Mouse (Mus musculus): Measurements from ENCODE around the gene Sgce. TPM values are rescaled to one million over a fixed set of nuclear protein-coding genes. Genes with fewer than 3 reads are reported as not detected.
"Not testable (repeated sequence)": the region's sequence is repeated elsewhere in the genome, so short reads cannot be mapped to it uniquely, and the experiment has no call there.

Sgce gene
- polyA plus RNA-seq, 1 experiment, result 2.7 TPM

- no peaks in the 10 kb centered on the region for H3K36me3 ChIP-seq (ENCODE audit: control insufficient read depth, insufficient read depth, low read length)
- WGBS, result 77% methylated on average over 1 of the region's 1 CpGs
- TF ChIP-seq POLR2A (IDR thresholded peaks at IDR 0.05; ENCODE audit: low read depth, low read length) (no peak), CTCF (IDR thresholded peaks at IDR 0.05; ENCODE audit: extremely low read depth, insufficient read length, insufficient replicate concordance, low read depth, low read length) (no peak)
- H3K4me3 ChIP-seq (ENCODE audit: low read depth, low read length), result no peak overlapping the region
- no peak overlapping the region for H3K27ac ChIP-seq (ENCODE audit: insufficient read depth, low read depth, low read length)
- no peaks in the 10 kb centered on the region for H3K4me1 ChIP-seq (ENCODE audit: control insufficient read depth, insufficient read depth, insufficient read length, low read length)
- H3K27me3 ChIP-seq (ENCODE audit: control insufficient read depth, insufficient read depth, low read length), result no peaks in the 10 kb centered on the region
Observed at GRCm38 (mm10) chr6:4677356-4677761, 69.6 kb downstream of the Sgce start.

- TF ChIP-seq CTCF (IDR thresholded peaks at IDR 0.05; ENCODE audit: extremely low read depth, insufficient read length, insufficient replicate concordance, low read depth, low read length) (no peak), POLR2A (IDR thresholded peaks at IDR 0.05; ENCODE audit: low read depth, low read length) (no peak)
Observed at GRCm38 (mm10) chr6:4665154-4665553, 81.9 kb downstream of the Sgce start.

GRCm38 (mm10) chr6:4664313-4664712, 82.7 kb downstream of the Sgce start:
- H3K4me1 ChIP-seq (ENCODE audit: control insufficient read depth, insufficient read depth, insufficient read length, low read length), result no peaks in the 10 kb centered on the region
- 61% methylated on average over 2 of the region's 2 CpGs for WGBS
- no peak for TF ChIP-seq CTCF (IDR thresholded peaks at IDR 0.05; ENCODE audit: extremely low read depth, insufficient read length, insufficient replicate concordance, low read depth, low read length)
- no peak for TF ChIP-seq POLR2A (IDR thresholded peaks at IDR 0.05; ENCODE audit: low read depth, low read length)
- H3K36me3 ChIP-seq (ENCODE audit: control insufficient read depth, insufficient read depth, low read length), result no peaks in the 10 kb centered on the region
- no peak overlapping the region for H3K27ac ChIP-seq (ENCODE audit: insufficient read depth, low read depth, low read length)
- no peak overlapping the region for H3K4me3 ChIP-seq (ENCODE audit: low read depth, low read length)
- H3K27me3 ChIP-seq (ENCODE audit: control insufficient read depth, insufficient read depth, low read length), result no peaks in the 10 kb centered on the region

More at GRCm38 (mm10) chr6:4665154-4665553, 81.9 kb downstream of the Sgce start:
- Histone ChIP-seq H3K36me3 (ENCODE audit: control insufficient read depth, insufficient read depth, low read length) (no peaks in the 10 kb centered on the region), H3K27ac (ENCODE audit: insufficient read depth, low read depth, low read length) (no peak overlapping the region), H3K4me1 (ENCODE audit: control insufficient read depth, insufficient read depth, insufficient read length, low read length) (no peaks in the 10 kb centered on the region), H3K4me3 (ENCODE audit: low read depth, low read length) (no peak overlapping the region), H3K27me3 (ENCODE audit: control insufficient read depth, insufficient read depth, low read length) (no peaks in the 10 kb centered on the region)
- WGBS, result 70% methylated on average over 6 of the region's 6 CpGs

GRCm38 (mm10) chr6:4663516-4663915, 83.5 kb downstream of the Sgce start:
- Histone ChIP-seq H3K27me3 (ENCODE audit: control insufficient read depth, insufficient read depth, low read length) (no peaks in the 10 kb centered on the region), H3K36me3 (ENCODE audit: control insufficient read depth, insufficient read depth, low read length) (no peaks in the 10 kb centered on the region), H3K27ac (ENCODE audit: insufficient read depth, low read depth, low read length) (no peak overlapping the region), H3K4me3 (ENCODE audit: low read depth, low read length) (no peak overlapping the region), H3K4me1 (ENCODE audit: control insufficient read depth, insufficient read depth, insufficient read length, low read length) (no peaks in the 10 kb centered on the region)
- TF ChIP-seq CTCF (IDR thresholded peaks at IDR 0.05; ENCODE audit: extremely low read depth, insufficient read length, insufficient replicate concordance, low read depth, low read length) (no peak), POLR2A (IDR thresholded peaks at IDR 0.05; ENCODE audit: low read depth, low read length) (no peak)
- WGBS, result 13% methylated on average over 2 of the region's 2 CpGs

- Histone ChIP-seq H3K36me3 (ENCODE audit: control insufficient read depth, insufficient read depth, low read length) (no peaks in the 10 kb centered on the region), H3K27ac (ENCODE audit: insufficient read depth, low read depth, low read length) (no peak overlapping the region), H3K27me3 (ENCODE audit: control insufficient read depth, insufficient read depth, low read length) (no peaks in the 10 kb centered on the region), H3K4me1 (ENCODE audit: control insufficient read depth, insufficient read depth, insufficient read length, low read length) (no peaks in the 10 kb centered on the region), H3K4me3 (ENCODE audit: low read depth, low read length) (no peak overlapping the region)
- TF ChIP-seq CTCF (IDR thresholded peaks at IDR 0.05; ENCODE audit: extremely low read depth, insufficient read length, insufficient replicate concordance, low read depth, low read length), result no peak
- TF ChIP-seq POLR2A (IDR thresholded peaks at IDR 0.05; ENCODE audit: low read depth, low read length), result no peak
- WGBS, result 80% methylated on average over 13 of the region's 13 CpGs
Observed at GRCm38 (mm10) chr6:4658861-4659260, 88.1 kb downstream of the Sgce start.

- Histone ChIP-seq H3K4me3 (ENCODE audit: low read depth, low read length) (no peak overlapping the region), H3K4me1 (ENCODE audit: control insufficient read depth, insufficient read depth, insufficient read length, low read length) (no peaks in the 10 kb centered on the region), H3K36me3 (ENCODE audit: control insufficient read depth, insufficient read depth, low read length) (no peaks in the 10 kb centered on the region), H3K27ac (ENCODE audit: insufficient read depth, low read depth, low read length) (no peak overlapping the region), H3K27me3 (ENCODE audit: control insufficient read depth, insufficient read depth, low read length) (no peaks in the 10 kb centered on the region)
- 93% methylated on average over 4 of the region's 4 CpGs for WGBS
- TF ChIP-seq POLR2A (IDR thresholded peaks at IDR 0.05; ENCODE audit: low read depth, low read length) (no peak), CTCF (IDR thresholded peaks at IDR 0.05; ENCODE audit: extremely low read depth, insufficient read length, insufficient replicate concordance, low read depth, low read length) (no peak)
Observed at GRCm38 (mm10) chr6:4655924-4656323, 91.1 kb downstream of the Sgce start.

- H3K27ac ChIP-seq (ENCODE audit: insufficient read depth, low read depth, low read length), result no peak overlapping the region
- WGBS, result 38% methylated on average over 5 of the region's 5 CpGs
Observed at GRCm38 (mm10) chr6:4655466-4655865, 91.5 kb downstream of the Sgce start.

GRCm38 (mm10) chr6:4653741-4654140, 93.3 kb downstream of the Sgce start:
- not testable (repeated sequence) for H3K36me3 ChIP-seq (ENCODE audit: control insufficient read depth, insufficient read depth, low read length); H3K4me3 ChIP-seq (ENCODE audit: low read depth, low read length); H3K4me1 ChIP-seq (ENCODE audit: control insufficient read depth, insufficient read depth, insufficient read length, low read length); H3K27ac ChIP-seq (ENCODE audit: insufficient read depth, low read depth, low read length); H3K27me3 ChIP-seq (ENCODE audit: control insufficient read depth, insufficient read depth, low read length)
- WGBS, result 93% methylated on average over 12 of the region's 12 CpGs

More at GRCm38 (mm10) chr6:4655466-4655865, 91.5 kb downstream of the Sgce start:
- H3K4me3 ChIP-seq (ENCODE audit: low read depth, low read length), result no peak overlapping the region
- TF ChIP-seq CTCF (IDR thresholded peaks at IDR 0.05; ENCODE audit: extremely low read depth, insufficient read length, insufficient replicate concordance, low read depth, low read length), result no peak
- TF ChIP-seq POLR2A (IDR thresholded peaks at IDR 0.05; ENCODE audit: low read depth, low read length), result no peak
- no peaks in the 10 kb centered on the region for H3K36me3 ChIP-seq (ENCODE audit: control insufficient read depth, insufficient read depth, low read length)
- no peaks in the 10 kb centered on the region for H3K4me1 ChIP-seq (ENCODE audit: control insufficient read depth, insufficient read depth, insufficient read length, low read length)
- H3K27me3 ChIP-seq (ENCODE audit: control insufficient read depth, insufficient read depth, low read length), result no peaks in the 10 kb centered on the region
